Mouse (Mus musculus): ENCODE results near the gene Tex261. TPM values are rescaled to one million over a fixed set of nuclear protein-coding genes. Genes with fewer than 3 reads are reported as not detected.

The Tex261 gene
- 61.1 and 68.0 TPM in 2 replicates for polyA plus RNA-seq (2014; fragmentation: Nextera tagmentation; extraction: Ambion mirVana)

DNA sequence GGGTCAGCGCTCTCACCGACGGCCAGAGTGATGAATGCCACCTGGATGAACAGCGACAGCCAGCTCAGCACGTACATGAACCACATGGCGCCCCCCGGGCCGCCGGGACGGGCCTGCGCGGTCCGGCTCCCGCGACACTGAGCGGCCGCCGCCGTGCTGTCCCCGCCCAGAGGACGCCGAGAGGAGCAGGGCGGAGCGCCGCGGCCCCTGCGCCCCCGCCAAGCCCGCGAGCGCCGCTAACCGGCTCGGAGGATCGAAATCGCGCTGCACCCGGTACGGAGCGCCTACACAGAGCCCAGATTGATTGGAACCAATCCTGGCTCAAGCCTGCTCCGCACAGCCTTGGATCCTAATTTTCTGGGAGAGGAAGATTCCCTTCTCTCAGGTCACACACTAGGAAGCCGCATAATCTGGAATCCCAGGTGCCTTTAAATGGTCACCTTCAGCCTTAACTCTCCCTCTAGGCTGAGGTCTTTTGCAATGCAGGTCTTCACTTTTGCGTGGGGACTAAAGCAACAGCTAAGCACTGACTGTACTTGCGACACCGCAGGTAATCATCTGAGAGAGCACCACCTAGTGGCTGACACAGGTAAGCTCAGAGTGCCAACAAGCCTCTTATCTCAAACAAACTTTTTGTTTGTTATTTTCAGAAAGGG is at the start of gene Tex261:
Gene Tex261 (minus strand): TSS at position 176 of the 656 bp plus-strand sequence.
- Histone ChIP-seq H3K27me3 (ENCODE audit: control insufficient read depth, insufficient read depth, low read length) (no peaks in the 10 kb centered on the region), H3K27ac (ENCODE audit: low read depth, low read length) (peak within 1 kb of the TSS; percentile 68), H3K9me3 (ENCODE audit: control insufficient read depth, low read length) (no peaks in the 10 kb centered on the region), H3K4me3 (ENCODE audit: low read depth, low read length) (peak within 1 kb of the TSS; percentile 81), H3K4me1 (replicated peaks; ENCODE audit: control insufficient read depth, insufficient read depth, low read length) (peaks cover 10% of the 10 kb centered on the region), H3K9ac (ENCODE audit: low read length) (peak within 1 kb of the TSS; percentile 85), H3K4me2 (ENCODE audit: low read depth, low read length, severe bottlenecking) (peak within 1 kb of the TSS; percentile 83), H3K36me3 (ENCODE audit: control insufficient read depth, insufficient read depth, low read length) (no peaks in the 10 kb centered on the region)
- ATAC-seq (replicated peaks; ENCODE audit: low FRiP score) (peak; percentile 94), DNase-seq (ENCODE audit: low spot score) (peak; percentile 94)
- under 1% methylated on average over 45 of the region's 45 CpGs for WGBS

DNA sequence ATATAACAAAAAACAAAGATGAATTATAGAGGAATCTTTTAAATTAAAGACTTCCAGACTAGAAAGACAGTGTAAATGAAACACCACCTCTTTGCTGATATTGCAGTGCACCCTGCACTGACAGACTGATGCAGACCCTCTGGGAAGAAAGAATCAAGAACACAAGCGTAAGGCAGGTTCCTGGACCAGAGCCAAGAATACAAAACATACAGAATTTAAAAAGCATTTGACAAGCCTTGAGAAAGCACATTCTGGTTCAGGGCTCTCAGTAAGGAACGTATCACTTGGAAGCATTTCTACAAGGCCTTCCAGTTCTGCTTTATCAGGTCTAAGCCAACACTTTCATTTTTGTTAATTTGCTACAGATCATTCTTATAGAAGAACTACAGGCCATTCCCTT is 46.2 kb upstream of the Tex261 start:
- Histone ChIP-seq H3K9ac (ENCODE audit: low read length) (no peak overlapping the region), H3K9me3 (ENCODE audit: control insufficient read depth, low read length) (no peaks in the 10 kb centered on the region), H3K4me3 (ENCODE audit: low read depth, low read length) (no peak overlapping the region), H3K27ac (ENCODE audit: low read depth, low read length) (no peak overlapping the region), H3K27me3 (ENCODE audit: control insufficient read depth, insufficient read depth, low read length) (no peaks in the 10 kb centered on the region), H3K36me3 (ENCODE audit: control insufficient read depth, insufficient read depth, low read length) (no peaks in the 10 kb centered on the region), H3K4me2 (ENCODE audit: low read depth, low read length, severe bottlenecking) (no peak overlapping the region), H3K4me1 (replicated peaks; ENCODE audit: control insufficient read depth, insufficient read depth, low read length) (peaks cover 8% of the 10 kb centered on the region; the same call in 1 of the 2 replicates)
- DNase-seq (ENCODE audit: low spot score), result no peak
- ATAC-seq (replicated peaks; ENCODE audit: low FRiP score), result no peak
- 84% methylated on average over 2 of the region's 2 CpGs for WGBS

- H3K4me1 ChIP-seq (replicated peaks; ENCODE audit: control insufficient read depth, insufficient read depth, low read length), result peaks cover 8% of the 10 kb centered on the region; the same call in 1 of the 2 replicates
- 90% methylated on average over 2 of the region's 2 CpGs for WGBS
- H3K9ac ChIP-seq (ENCODE audit: low read length), result no peak overlapping the region
- H3K4me3 ChIP-seq (ENCODE audit: low read depth, low read length), result no peak overlapping the region
- no peak overlapping the region for H3K4me2 ChIP-seq (ENCODE audit: low read depth, low read length, severe bottlenecking)
- ATAC-seq (replicated peaks; ENCODE audit: low FRiP score) (no peak), DNase-seq (ENCODE audit: low spot score) (no peak)
- H3K27me3 ChIP-seq (ENCODE audit: control insufficient read depth, insufficient read depth, low read length), result no peaks in the 10 kb centered on the region
- no peaks in the 10 kb centered on the region for H3K36me3 ChIP-seq (ENCODE audit: control insufficient read depth, insufficient read depth, low read length)
- H3K9me3 ChIP-seq (ENCODE audit: control insufficient read depth, low read length), result no peaks in the 10 kb centered on the region
- H3K27ac ChIP-seq (ENCODE audit: low read depth, low read length), result no peak overlapping the region
These were observed 45.3 kb upstream of the Tex261 start for GRCm38 (mm10) chr6:83820727-83821515.

DNA sequence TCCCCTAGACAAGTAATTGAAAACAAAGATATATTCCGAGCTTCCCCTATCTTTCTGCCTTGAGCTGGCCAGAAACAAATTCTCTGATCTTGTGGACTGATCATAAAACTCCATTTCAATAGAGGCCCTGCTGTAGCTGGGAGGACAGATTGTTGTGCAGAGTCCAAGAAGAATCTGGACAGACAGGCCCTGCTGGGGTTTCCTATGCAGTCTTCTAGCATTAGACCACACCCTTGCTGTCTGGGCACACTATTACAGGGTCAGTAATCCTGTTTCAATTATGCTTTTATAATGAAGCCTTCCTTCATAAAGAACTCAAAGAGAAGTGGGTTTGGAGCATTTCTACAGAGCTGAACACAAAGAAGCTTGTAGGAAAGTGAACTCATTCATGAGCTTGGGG is 43.4 kb upstream of the Tex261 start:
- H3K27ac ChIP-seq (ENCODE audit: low read depth, low read length), result peak overlapping the region; percentile 31; the same call in 1 of the 2 replicates
- H3K4me2 ChIP-seq (ENCODE audit: low read depth, low read length, severe bottlenecking), result no peak overlapping the region
- no peak overlapping the region; the same call in 1 of the 2 replicates for H3K9ac ChIP-seq (ENCODE audit: low read length)
- H3K27me3 ChIP-seq (ENCODE audit: control insufficient read depth, insufficient read depth, low read length), result no peaks in the 10 kb centered on the region
- no peak overlapping the region for H3K4me3 ChIP-seq (ENCODE audit: low read depth, low read length)
- 74% methylated on average over 1 of the region's 1 CpGs for WGBS
- no peaks in the 10 kb centered on the region for H3K9me3 ChIP-seq (ENCODE audit: control insufficient read depth, low read length)
- DNase-seq (ENCODE audit: low spot score) (no peak), ATAC-seq (replicated peaks; ENCODE audit: low FRiP score) (no peak)
- H3K4me1 ChIP-seq (replicated peaks; ENCODE audit: control insufficient read depth, insufficient read depth, low read length), result peaks cover 8% of the 10 kb centered on the region; the same call in 1 of the 2 replicates
- H3K36me3 ChIP-seq (ENCODE audit: control insufficient read depth, insufficient read depth, low read length), result no peaks in the 10 kb centered on the region

- Histone ChIP-seq H3K9me3 (ENCODE audit: control insufficient read depth, low read length) (no peaks in the 10 kb centered on the region), H3K36me3 (ENCODE audit: control insufficient read depth, insufficient read depth, low read length) (no peaks in the 10 kb centered on the region; the same call in 1 of the 2 replicates), H3K4me1 (replicated peaks; ENCODE audit: control insufficient read depth, insufficient read depth, low read length) (peaks cover 8% of the 10 kb centered on the region; the same call in 1 of the 2 replicates), H3K27me3 (ENCODE audit: control insufficient read depth, insufficient read depth, low read length) (no peaks in the 10 kb centered on the region), H3K4me2 (ENCODE audit: low read depth, low read length, severe bottlenecking) (no peak overlapping the region), H3K9ac (ENCODE audit: low read length) (no peak overlapping the region), H3K4me3 (ENCODE audit: low read depth, low read length) (no peak overlapping the region), H3K27ac (ENCODE audit: low read depth, low read length) (no peak overlapping the region)
- WGBS, result 90% methylated on average over 3 of the region's 3 CpGs
- no peak for ATAC-seq (replicated peaks; ENCODE audit: low FRiP score)
- no peak for DNase-seq (ENCODE audit: low spot score)
These were observed 40.2 kb upstream of the Tex261 start for GRCm38 (mm10) chr6:83815801-83816200.

DNA sequence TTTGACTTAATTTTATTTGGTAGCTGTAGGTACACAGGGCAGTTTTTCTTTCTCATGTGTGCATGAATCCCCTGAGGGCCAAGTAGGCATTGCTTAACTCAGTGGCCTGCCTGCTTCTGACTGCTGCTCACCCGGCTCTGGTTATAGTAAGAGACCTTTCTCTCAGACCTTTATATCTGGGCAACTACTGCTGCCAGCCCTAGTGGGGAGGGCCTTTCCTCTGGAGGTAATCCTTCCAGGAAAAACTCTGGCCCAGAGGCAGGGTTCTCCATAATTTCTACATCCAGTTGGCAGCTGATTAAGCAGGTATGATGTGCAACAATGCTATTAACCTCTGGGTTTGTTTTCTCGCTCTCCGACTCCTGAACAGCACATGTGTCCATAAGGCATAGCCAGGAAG is 27.2 kb upstream of the Tex261 start:
- no peak overlapping the region for H3K9ac ChIP-seq (ENCODE audit: low read length)
- no peaks in the 10 kb centered on the region for H3K9me3 ChIP-seq (ENCODE audit: control insufficient read depth, low read length)
- no peak for DNase-seq (ENCODE audit: low spot score)
- no peak for ATAC-seq (replicated peaks; ENCODE audit: low FRiP score)
- H3K36me3 ChIP-seq (ENCODE audit: control insufficient read depth, insufficient read depth, low read length), result no peaks in the 10 kb centered on the region; the same call in 1 of the 2 replicates
- no peaks in the 10 kb centered on the region for H3K27me3 ChIP-seq (ENCODE audit: control insufficient read depth, insufficient read depth, low read length)
- H3K27ac ChIP-seq (ENCODE audit: low read depth, low read length), result no peak overlapping the region
- H3K4me1 ChIP-seq (replicated peaks; ENCODE audit: control insufficient read depth, insufficient read depth, low read length), result no peaks in the 10 kb centered on the region
- 92% methylated on average over 3 of the region's 3 CpGs for WGBS
- H3K4me2 ChIP-seq (ENCODE audit: low read depth, low read length, severe bottlenecking), result no peak overlapping the region
- H3K4me3 ChIP-seq (ENCODE audit: low read depth, low read length), result no peak overlapping the region

GRCm38 (mm10) chr6:83802033-83802432 is 26.4 kb upstream of the Tex261 start:
- H3K9ac ChIP-seq (ENCODE audit: low read length), result no peak overlapping the region
- no peak overlapping the region for H3K4me2 ChIP-seq (ENCODE audit: low read depth, low read length, severe bottlenecking)
- DNase-seq (ENCODE audit: low spot score) (no peak), ATAC-seq (replicated peaks; ENCODE audit: low FRiP score) (no peak)
- no peaks in the 10 kb centered on the region for H3K4me1 ChIP-seq (replicated peaks; ENCODE audit: control insufficient read depth, insufficient read depth, low read length)
- 92% methylated on average over 5 of the region's 5 CpGs for WGBS
- H3K27me3 ChIP-seq (ENCODE audit: control insufficient read depth, insufficient read depth, low read length), result no peaks in the 10 kb centered on the region
- no peak overlapping the region for H3K4me3 ChIP-seq (ENCODE audit: low read depth, low read length)
- no peaks in the 10 kb centered on the region for H3K9me3 ChIP-seq (ENCODE audit: control insufficient read depth, low read length)
- H3K27ac ChIP-seq (ENCODE audit: low read depth, low read length), result no peak overlapping the region
- H3K36me3 ChIP-seq (ENCODE audit: control insufficient read depth, insufficient read depth, low read length), result no peaks in the 10 kb centered on the region

DNA sequence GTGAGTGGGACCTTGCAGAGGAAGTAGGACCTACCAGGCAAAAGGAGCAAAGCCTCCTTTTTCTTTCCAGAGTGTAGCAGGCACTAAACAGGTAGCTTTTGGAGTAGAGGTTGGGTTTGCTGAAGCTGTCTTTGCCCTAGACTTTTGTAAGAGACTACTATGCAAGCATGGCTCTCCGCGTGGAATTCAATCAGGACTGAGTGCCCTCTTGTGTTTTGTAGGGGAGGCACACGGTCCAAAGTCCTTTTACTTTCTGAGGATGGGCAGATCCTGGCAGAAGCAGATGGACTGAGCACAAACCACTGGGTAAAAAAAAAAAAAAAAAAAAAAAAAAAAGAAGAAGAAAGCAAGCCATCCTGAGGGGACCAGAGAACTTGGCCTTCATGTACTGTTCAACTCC is 21.1 kb upstream of the Tex261 start:
- 62% methylated on average over 3 of the region's 3 CpGs for WGBS
- no peak for DNase-seq (ENCODE audit: low spot score)
- Histone ChIP-seq H3K36me3 (ENCODE audit: control insufficient read depth, insufficient read depth, low read length) (no peaks in the 10 kb centered on the region), H3K9ac (ENCODE audit: low read length) (no peak overlapping the region), H3K4me2 (ENCODE audit: low read depth, low read length, severe bottlenecking) (no peak overlapping the region), H3K4me3 (ENCODE audit: low read depth, low read length) (no peak overlapping the region), H3K4me1 (replicated peaks; ENCODE audit: control insufficient read depth, insufficient read depth, low read length) (peaks cover 4% of the 10 kb centered on the region; the same call in 1 of the 2 replicates), H3K9me3 (ENCODE audit: control insufficient read depth, low read length) (no peaks in the 10 kb centered on the region), H3K27me3 (ENCODE audit: control insufficient read depth, insufficient read depth, low read length) (no peaks in the 10 kb centered on the region), H3K27ac (ENCODE audit: low read depth, low read length) (no peak overlapping the region)
- no peak for ATAC-seq (replicated peaks; ENCODE audit: low FRiP score)

Data from forebrain, embryonic 11.5 days (tissue).